Mouse (Mus musculus) adrenal gland, adult 2 months (tissue): ENCODE data around the gene Kcna5. TPM values are rescaled to one million over a fixed set of nuclear protein-coding genes. Genes with fewer than 3 reads are reported as not detected.
A peak's percentile ranks its signal among the peaks of the same experiment; 100 is the strongest.

ENCODE experiments used
- DNase-seq: peaks from one replicate; pipeline ENCODE4 v3.0.0; 2021
- long read RNA-seq: library from polyadenylated mRNA; stranded (forward); transcript quantifications from one replicate; pipeline ENCODE4 v2.0.0, GENCODE M21; 2021
- polyA plus RNA-seq: library from polyadenylated mRNA; depleted of rRNA; stranded (reverse); fragments of >200 nt; gene quantifications from 2 replicates; pipeline ENCODE4 v1.2.3, GENCODE M21; 2012; rRNA removed
- total RNA-seq, 2 experiments: library from RNA; stranded (reverse); gene quantifications; 2 replicates each; pipeline ENCODE4 v1.2.3; 2021

Gene Kcna5
- total RNA-seq (1 to 10 TPM; 2.9 to 3.0 TPM), polyA plus RNA-seq (3.5 and 3.8 TPM in 2 replicates)
- long read RNA-seq, transcript Kcna5-201 (1 exons, 2,862 nt) = major isoform, 10 of 10 reads
- long read RNA-seq, partial matches to known transcripts = 0 of 10 reads
- long read RNA-seq, other reads (novel, unspliced or antisense) = 0 of 10 reads

DNA sequence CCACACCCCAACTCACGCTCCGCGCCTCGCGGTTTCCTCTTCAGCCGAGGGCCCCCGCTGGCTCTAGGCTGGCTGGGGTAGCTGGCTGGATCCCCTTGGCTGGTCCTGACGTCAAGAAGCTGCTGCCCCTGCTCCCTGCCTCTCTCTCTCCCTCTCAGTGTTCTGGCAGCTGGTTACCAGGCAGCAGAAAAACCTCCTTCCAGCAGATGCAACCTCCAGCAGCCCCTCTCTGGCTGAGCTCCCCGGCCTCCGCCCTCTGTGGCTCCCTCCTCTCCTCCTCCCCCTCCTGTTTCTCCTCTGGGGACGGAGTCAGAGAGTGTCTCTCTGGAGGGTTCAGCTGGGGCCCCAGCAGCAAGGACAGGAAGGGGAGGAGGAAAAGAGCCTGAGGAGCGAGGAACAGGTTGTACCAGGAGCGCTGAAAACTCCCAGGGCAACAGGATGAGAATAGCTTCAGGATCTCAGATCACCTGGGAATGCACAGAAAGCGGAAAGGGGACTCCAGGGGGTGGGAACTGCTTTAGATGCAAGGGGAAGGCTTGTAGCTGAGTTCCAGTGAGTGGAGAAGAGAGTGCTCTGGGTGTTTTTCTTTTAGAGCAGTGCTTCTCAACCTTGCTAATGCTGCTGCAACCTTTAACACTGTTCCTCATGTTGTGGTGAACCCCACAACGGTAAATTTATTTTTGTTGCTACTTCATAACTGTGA lies at the start of gene Kcna5:
TSS of gene Kcna5 (minus strand) at position 205 of the 703 bp plus-strand sequence.
- no peak for DNase-seq

DNA sequence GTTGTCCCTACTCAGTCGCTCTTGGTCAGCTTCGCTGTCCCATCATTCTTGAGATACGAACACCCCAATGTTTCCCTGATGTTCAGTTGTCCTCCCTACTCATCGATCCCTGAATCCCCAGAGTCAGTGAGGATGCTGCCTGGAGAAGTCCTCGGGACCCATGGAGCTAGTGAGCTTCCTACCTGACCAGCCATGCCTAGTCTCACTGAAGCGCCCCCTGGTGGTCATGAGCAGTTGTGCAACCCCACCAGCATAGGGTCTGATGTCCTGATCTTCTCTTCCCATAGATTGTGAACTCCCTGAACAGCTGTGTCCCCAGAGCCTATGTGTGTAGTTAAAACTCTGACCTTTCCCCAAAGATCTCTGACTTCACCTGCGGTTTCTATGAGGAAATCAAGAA lies 47.9 kb upstream of the Kcna5 start:
- peak; percentile 36 for DNase-seq

- no peak for DNase-seq
Observed at GRCm38 (mm10) chr6:126581632-126582031, 46.4 kb upstream of the Kcna5 start.

- no peak for DNase-seq
Observed at GRCm38 (mm10) chr6:126580571-126580970, 45.4 kb upstream of the Kcna5 start.

- no peak for DNase-seq
Observed at GRCm38 (mm10) chr6:126577415-126577814, 42.2 kb upstream of the Kcna5 start.

DNA sequence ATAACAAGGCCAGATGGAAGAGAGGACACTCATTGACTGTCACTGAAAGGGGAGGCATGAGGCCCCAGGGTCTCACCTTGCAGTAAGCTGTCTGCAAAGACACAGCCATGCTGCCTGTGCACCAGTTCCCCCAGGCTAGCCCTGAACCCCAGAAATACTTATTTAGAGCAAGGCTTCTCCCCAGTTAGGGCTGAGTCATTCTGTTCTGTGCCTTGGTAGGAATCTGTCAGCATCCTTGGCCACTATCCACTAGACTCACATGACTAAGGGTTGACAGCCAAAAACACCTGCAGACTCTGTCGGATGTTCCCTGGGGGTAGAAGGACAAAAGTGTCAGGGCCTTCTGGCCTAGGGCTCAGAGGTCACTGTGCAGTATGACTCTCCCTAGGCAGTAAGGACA lies 41.4 kb upstream of the Kcna5 start:
- no peak for DNase-seq

- DNase-seq = no peak
Observed at GRCm38 (mm10) chr6:126574778-126575177, 39.6 kb upstream of the Kcna5 start.

DNA sequence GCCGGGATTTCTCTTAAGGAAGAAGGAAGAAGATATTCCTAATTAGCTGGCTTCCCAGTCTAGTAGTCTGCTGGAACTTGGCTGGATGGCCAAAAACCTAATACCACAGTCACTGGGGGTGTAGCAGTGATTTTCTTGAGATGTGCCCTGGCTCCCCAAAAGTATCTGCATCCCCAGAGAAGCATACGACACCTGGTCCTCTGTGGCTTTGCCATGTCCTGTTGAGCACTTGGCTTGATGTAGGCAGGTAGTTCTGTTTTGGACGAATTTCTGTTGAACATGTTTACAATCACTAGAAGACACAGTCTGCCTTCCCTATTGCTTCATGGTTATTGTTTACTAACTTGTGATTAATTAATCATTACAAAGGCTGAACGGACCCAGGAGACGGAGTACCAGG lies 37.8 kb upstream of the Kcna5 start:
- DNase-seq = no peak

DNA sequence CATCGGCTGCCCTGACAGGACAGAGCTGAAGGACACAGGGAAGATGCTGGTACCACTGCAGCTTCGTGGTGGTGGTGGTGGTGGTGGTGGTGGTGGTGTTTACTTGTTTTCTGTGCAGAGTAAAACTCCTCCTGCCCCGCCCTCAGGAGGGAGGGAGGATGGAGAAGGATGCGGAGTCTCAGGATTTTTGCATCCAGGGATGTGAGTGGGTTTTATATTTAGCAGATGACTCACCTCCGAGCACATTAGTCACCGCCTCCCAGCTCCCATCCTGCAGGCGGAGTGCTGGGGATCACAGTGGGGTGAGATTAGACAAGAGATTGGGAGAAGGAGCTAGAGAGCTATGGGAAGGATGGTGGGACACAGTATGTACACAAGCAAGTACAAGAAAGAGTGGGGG lies 34.6 kb upstream of the Kcna5 start:
- DNase-seq = peak; percentile 39

DNA sequence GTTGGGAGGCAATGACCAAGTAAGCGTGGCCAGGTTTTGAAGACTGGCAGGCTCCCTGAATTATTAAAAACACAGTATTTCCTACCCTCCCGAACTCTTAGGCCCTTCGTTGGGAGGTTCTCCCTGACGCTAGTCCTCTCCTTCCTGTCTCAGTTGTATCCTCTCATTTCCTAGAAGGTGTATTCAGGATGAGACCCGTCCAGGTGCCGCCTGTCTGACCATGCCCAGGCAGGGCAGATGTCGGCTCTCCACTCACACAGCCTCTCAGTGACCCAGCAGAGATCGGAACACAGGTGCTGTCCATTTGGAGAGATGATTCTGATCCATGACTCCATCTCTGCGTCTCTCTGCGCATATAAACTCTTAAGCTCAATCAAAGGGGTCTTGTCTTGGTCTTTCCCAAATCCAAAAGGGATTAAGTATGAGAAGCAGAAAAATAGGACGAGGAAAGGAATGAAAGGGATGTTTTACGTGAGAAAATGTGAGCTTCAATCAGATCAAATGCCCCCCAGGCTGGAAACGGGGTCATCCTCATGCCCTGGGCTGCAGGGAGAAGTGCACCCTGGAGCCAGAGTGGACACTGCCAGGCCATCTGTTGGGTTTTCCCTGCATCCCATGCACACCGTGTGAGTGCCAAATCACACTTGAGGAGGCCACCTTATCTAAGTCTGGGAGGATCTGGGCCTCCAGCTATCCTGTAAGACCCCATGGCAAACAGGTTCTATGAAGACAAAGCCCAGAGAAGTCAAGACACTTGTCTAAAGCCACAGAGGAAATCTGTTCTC lies 33.0 kb upstream of the Kcna5 start:
- DNase-seq = no peak

GRCm38 (mm10) chr6:126567326-126567725 lies 32.1 kb upstream of the Kcna5 start:
- DNase-seq = no peak

DNA sequence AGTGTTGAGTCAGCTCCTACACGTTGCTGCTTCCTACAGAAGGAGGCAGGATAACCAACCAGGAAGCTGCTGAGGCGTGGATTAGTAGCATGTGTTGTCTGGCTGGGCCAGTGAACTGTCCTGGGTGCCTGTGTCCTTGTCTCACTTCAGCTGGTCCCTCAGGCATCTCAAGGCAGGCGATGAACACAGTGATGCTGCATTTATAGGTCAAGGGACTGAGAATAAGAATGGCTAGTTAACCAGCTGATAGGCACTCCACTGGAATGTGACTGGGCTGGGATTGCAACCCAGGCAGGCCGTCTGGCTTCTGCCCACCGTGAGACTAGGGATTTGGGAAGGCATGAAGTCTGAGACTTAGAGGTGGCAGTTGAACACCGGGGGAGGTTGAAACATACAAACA lies 29.2 kb upstream of the Kcna5 start:
- DNase-seq = no peak

DNA sequence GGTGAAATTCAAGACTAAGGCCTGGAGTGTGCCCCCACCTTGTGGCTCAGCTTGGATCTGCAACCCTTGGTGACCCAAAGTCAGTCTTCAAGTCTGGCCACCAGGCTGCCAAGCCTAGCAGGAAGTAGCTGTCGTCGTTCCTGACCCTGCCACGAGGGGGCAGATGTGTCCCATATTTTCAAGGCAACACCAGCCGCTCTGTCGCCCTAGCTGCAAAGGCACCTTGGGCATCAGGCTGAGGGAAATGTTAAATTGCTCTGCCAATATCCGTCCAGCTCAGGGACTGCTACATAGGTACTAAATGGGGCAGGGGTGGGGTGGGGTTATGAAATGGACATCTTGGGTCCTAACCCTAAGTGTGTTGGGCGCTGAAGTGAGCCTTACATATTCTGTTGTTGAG lies 28.7 kb upstream of the Kcna5 start:
- peak; percentile 82 for DNase-seq

DNA sequence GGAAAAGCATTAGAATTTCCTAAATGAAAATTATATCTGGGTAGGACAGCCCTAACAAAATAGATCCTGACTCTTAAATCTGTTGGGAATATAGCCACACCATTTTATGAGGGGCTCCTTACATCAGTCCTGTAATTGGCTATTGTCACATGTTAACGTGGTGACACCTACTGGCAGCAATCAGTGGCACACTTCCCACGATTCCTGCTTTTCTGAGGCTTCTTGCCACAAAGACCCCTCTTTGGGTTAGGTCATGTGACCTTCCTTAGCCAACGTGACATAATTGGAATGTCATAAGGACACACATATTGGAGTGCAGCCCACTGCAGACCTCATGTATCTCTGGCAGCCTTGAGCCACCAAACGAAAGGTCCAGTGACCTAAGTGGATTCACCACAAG lies 26.5 kb upstream of the Kcna5 start:
- no peak for DNase-seq

- no peak for DNase-seq
Observed at GRCm38 (mm10) chr6:126560696-126561095, 25.5 kb upstream of the Kcna5 start.

GRCm38 (mm10) chr6:126560036-126560435 lies 24.8 kb upstream of the Kcna5 start:
- no peak for DNase-seq

DNA sequence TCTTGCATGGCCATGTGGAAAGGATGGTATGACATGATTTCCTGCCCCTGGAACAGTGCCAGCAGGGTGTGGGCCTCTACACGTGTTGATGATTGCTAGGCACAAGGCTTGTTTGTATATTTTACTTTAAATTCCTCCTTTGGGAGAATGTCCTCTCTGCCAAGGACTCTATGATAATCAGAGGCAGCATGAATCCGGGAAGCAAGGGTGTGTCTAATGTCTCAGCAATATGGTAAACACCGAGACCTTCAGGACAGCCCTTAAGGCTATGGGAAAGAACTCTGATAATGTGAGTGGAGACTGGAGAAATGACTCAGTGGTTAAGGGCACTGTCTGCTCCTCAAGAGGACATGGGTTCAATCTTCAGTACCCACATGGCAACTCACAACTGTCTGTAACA lies 23.1 kb upstream of the Kcna5 start:
- no peak for DNase-seq

DNA sequence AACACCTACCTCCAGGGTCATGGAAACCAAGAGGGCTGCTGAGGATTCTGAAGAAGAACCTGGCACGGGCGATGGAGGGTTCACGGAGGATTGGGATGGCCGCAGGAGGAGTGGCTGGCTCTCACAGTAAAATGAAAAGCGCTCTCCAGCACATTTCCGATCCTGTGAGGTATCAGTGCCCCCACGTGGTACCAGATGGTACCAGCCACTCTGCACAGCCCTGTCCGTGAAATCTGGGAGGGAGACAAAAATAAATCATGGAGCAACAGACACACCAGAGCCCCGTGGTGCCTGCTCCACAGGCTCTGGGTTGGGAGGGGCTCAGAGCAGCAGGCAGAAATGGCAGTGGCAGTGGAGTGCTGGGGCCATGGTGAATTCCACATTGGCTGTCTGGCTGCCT lies 18.6 kb upstream of the Kcna5 start:
- DNase-seq = no peak

- DNase-seq = no peak
Observed at GRCm38 (mm10) chr6:126551862-126552395, 16.7 kb upstream of the Kcna5 start.

- no peak for DNase-seq
Observed at GRCm38 (mm10) chr6:126544107-126545036, 9.2 kb upstream of the Kcna5 start.

- no peak for DNase-seq
Observed at GRCm38 (mm10) chr6:126542724-126543123, 7.5 kb upstream of the Kcna5 start.

GRCm38 (mm10) chr6:126537512-126537911 lies 2.3 kb upstream of the Kcna5 start:
- no peak for DNase-seq
